9 mouse cellular contexts compared by ENCODE assay signal in the genomic region with DNA sequence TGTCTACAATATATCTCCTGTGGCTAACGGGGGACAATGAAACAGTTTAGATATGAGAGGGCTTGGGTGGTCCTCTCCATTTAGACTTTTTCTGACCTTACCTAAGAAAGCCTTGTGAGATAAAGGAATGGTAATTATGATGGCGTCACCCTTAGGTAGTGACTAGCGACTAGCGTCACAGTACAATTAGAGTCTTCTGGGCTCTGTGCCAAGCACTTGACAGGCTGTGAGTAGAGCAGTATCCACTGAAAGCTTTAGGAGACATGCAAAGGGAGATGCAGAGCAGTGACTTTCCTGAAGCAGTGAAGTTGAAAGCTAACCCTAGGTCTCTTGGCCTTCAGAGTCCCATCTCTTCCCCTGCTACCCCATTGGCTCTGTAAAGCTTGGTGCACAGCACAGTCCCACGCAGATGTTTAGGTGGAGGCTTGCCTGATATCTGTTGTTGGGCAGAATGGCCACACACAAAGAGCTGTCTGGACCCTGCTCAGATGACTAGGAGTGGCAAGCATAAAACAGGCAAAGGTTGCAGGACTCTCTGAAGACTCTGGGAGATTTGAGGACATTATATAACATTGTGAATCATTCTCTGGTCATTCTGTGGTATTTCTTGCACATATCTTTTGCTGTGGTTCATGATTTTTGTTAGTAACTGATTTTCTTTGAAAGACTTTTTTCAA. TPM values are rescaled to one million over a fixed set of nuclear protein-coding genes. Genes with fewer than 3 reads are reported as not detected.
DNase-seq lines count a peak whose midpoint lies in the region; ATAC-seq and TF ChIP-seq lines count a peak whose summit lies in the region.
"Had no signal": no experiment of that assay in that cellular context is flagged by ENCODE, and none has a peak within 500 bp of the region (broad histone marks: within the 10 kb centered on the region; RNA-seq: fewer than 3 reads in every experiment).

No protein-coding gene starts in this region.

- peak; percentile 42; the same call in 1 of the 2 replicates for ATAC-seq in stomach, embryonic 14.5 days (ENCODE audit: insufficient number of reproducible peaks, insufficient read depth, low FRiP score, low read depth)
- no peak for ATAC-seq in stomach, postnatal 0 days (ENCODE audit: low FRiP score, low TSS enrichment)

- no peaks in the 10 kb centered on the region for H3K9me3 ChIP-seq in stomach, embryonic 14.5 days (ENCODE audit: control insufficient read depth, low read depth, low read length)
- H3K9me3 ChIP-seq in stomach, postnatal 0 days (ENCODE audit: control insufficient read depth, low read length): 0 out of 2 replicates have a peak, but pooled peaks cover 2% of the 10 kb centered on the region

- no peak overlapping the region for H3K4me2 ChIP-seq in stomach, embryonic 14.5 days (replicated peaks; ENCODE audit: low read depth, low read length)
- no peak overlapping the region for H3K4me2 ChIP-seq in stomach, postnatal 0 days (replicated peaks; ENCODE audit: low read depth)

- no peaks in the 10 kb centered on the region; the same call in 1 of the 2 replicates for H3K4me1 ChIP-seq in stomach, embryonic 14.5 days (ENCODE audit: control insufficient read depth, insufficient read depth, low read length)
- H3K4me1 ChIP-seq in stomach, postnatal 0 days (replicated peaks; ENCODE audit: control insufficient read depth, insufficient read depth): no peaks in the 10 kb centered on the region

- no peak for TF ChIP-seq EP300 in stomach, postnatal 0 days (optimal IDR thresholded peaks at IDR 0.05)

- no peaks in the 10 kb centered on the region for H3K36me3 ChIP-seq in stomach, embryonic 14.5 days (ENCODE audit: control insufficient read depth, insufficient read depth, low read length)
- H3K36me3 ChIP-seq in stomach, postnatal 0 days (ENCODE audit: control insufficient read depth, insufficient read depth, low read length): no peaks in the 10 kb centered on the region

- H3K4me3 ChIP-seq in stomach, embryonic 14.5 days (ENCODE audit: low read depth, low read length): no peak overlapping the region
- H3K4me3 ChIP-seq in stomach, postnatal 0 days (ENCODE audit: low read depth, low read length): no peak overlapping the region
- H3K4me3 ChIP-seq: heart, adult 2 months had no signal

- H3K27me3 ChIP-seq in stomach, embryonic 14.5 days (ENCODE audit: control insufficient read depth, insufficient read depth, low read length): no peaks in the 10 kb centered on the region
- H3K27me3 ChIP-seq in stomach, postnatal 0 days (ENCODE audit: control insufficient read depth, insufficient read depth, low read length): no peaks in the 10 kb centered on the region

- peak; percentile 49 for DNase-seq in adrenal gland, adult 2 months
- no peak for DNase-seq in adrenal gland, adult 8-10 months
- DNase-seq in stomach, postnatal 0 days (ENCODE audit: low spot score): no peak
- DNase-seq in kidney, postnatal 14 days: peak; percentile 29
- DNase-seq in gastrocnemius, postnatal 4 days (ENCODE audit: low spot score in 2 of 2): no peak
- DNase-seq in cerebellum, adult 11 months: no peak
- DNase-seq in layer of hippocampus, postnatal 10 days (ENCODE audit: low spot score in 2 of 2): no peak

- H3K27ac ChIP-seq in stomach, embryonic 14.5 days (ENCODE audit: low read length): no peak overlapping the region
- no peak overlapping the region for H3K27ac ChIP-seq in stomach, postnatal 0 days (replicated peaks)
- H3K27ac ChIP-seq: heart, adult 2 months had no signal

- TF ChIP-seq CTCF in stomach, postnatal 0 days (IDR thresholded peaks at IDR 0.05; ENCODE audit: low read depth): no peak

- no peak overlapping the region for H3K9ac ChIP-seq in stomach, embryonic 14.5 days (replicated peaks; ENCODE audit: low read depth, low read length)
- no peak overlapping the region for H3K9ac ChIP-seq in stomach, postnatal 0 days (ENCODE audit: low read length)

- 26% methylated on average over 5 of the region's 5 CpGs for WGBS in stomach, embryonic 14.5 days
- 30% methylated on average over 5 of the region's 5 CpGs for WGBS in stomach, postnatal 0 days

RNA-seq across cellular contexts. Expression of a gene that starts 48.1 kb away (rescaled TPM):
- 10 to 100 TPM; 20.0 to 22.3 TPM for total RNA-seq in adrenal gland, adult 2 months (2021)
- polyA plus RNA-seq in adrenal gland, adult 2 months (2012; rRNA removed): 5.8 and 7.3 TPM in 2 replicates
- 10 to 100 TPM; 22.5 to 31.6 (median 27.9) TPM for total RNA-seq in adrenal gland, adult 8-10 months (2022)
- 41.5 and 42.1 TPM in 2 replicates for polyA plus RNA-seq in stomach, embryonic 14.5 days (2014; fragmentation: Nextera tagmentation; extraction: Ambion mirVana)
- 7.3 and 8.3 TPM in 2 replicates for polyA plus RNA-seq in stomach, postnatal 0 days (2015; fragmentation: Nextera tagmentation; extraction: Ambion mirVana)
- total RNA-seq in gastrocnemius, postnatal 4 days (2021): 10 to 100 TPM; 16.0 to 17.0 TPM
- 1 to 10 TPM; 7.4 to 7.7 TPM for total RNA-seq in layer of hippocampus, postnatal 10 days (2021)

Comparison
In these comparisons a context has a peak if more than half of its experiments do, and no peak if none do; other contexts are left out.
1. DNase-seq: peak in adrenal gland, adult 2 months (single experiment) and kidney, postnatal 14 days (single experiment); none in adrenal gland, adult 8-10 months (single experiment), stomach, postnatal 0 days (single experiment), gastrocnemius, postnatal 4 days (0 of 2), cerebellum, adult 11 months (single experiment) and layer of hippocampus, postnatal 10 days (0 of 2).